Mouse (Mus musculus): ENCODE results near the gene Ppp1r9a.

Gene Ppp1r9a

DNA sequence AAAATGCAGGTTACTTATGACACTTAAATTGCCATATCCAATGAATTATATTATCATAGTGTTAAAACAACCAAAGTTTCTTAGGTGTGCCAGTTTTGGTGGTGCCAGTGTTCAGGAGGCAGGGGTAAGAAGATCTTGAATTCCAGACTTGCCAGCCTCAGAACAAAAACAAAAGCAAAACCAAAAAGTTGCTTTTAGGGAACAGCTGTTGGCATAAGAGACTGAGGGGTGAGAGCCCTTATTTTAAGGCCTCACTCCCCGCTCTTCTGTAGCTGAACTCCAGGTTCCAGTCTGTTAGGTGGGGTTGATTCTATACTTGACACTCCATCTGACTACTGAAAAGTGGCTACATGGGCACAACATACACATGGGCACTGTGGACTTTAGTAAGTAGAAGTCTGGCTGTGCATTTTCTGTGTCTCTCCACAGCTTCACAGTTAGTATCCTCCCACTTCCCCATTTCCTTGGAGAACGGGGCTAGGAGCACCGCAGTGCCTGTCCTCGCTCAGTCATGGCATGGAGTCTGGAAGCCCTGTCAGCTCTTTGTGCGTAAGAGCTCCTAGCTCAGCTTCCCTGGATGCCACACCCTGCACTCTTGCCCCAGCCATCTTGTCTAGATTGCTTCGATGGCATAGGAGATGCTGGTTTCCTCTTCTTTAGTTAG lies 103.7 kb downstream of the Ppp1r9a start:
- no peak for DNase-seq (ENCODE audit: low spot score)

GRCm38 (mm10) chr6:5008166-5008565 lies 105.4 kb downstream of the Ppp1r9a start:
- DNase-seq (ENCODE audit: low spot score), result no peak

DNA sequence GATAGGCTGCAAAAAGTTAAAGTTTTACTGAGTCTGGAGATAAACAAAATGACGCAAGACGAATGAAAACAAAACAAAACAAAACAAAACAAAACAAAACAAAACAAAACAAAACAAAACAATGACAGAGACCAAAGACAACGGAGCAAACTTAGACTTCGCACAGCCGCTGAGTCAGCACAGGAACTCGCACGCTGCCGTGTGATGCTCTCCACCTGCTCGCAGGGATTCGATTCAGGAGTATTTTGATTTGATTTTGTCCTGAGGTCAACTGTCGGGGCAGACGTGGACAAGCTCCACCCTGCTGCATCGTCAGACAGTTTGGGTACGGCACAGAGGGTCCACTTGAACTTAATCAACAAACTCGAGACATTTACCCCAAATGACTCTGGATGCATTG lies 105.9 kb downstream of the Ppp1r9a start:
- DNase-seq (ENCODE audit: low spot score), result no peak

DNA sequence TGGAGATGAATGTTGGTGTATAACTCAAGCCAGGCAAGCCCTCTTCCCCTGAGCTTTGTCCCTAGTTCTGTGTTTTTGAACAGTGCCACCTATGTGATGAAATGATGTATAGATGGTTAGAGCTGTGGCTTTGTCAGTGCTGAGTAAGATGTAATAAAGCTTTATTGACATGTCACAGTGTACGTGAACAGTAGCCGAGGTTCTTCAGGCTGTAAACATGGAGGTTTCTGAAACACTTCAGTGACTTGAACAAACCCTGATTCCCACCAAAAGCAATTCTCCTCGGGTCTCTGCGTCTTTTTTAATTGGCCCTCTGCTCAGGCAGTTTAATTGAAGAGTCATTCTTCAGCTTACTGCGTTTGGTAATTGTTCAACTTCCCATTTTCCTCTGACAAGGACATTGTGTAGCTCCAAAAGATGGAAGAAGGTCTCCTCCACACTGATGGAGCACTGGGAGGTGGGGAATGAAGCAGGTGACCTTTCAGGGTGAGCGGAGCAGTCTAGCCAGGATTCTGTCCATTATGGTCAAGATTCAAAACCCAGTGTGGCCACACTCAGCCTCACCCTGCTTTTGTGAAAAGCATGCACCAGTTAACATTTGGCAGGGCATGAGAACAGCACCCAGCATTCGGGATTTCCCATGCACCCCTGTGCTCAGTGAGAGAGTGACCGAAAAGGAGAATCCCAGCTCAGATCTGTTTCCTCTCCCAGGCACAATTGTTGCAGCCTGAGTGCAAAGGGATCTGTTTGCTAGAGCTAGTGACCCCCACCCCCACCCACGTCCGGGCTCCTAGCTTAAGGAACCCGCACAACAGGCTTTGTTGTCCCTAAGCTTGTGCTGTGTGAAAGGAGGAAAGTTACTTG lies 108.1 kb downstream of the Ppp1r9a start:
- DNase-seq (ENCODE audit: low spot score), result no peak

DNA sequence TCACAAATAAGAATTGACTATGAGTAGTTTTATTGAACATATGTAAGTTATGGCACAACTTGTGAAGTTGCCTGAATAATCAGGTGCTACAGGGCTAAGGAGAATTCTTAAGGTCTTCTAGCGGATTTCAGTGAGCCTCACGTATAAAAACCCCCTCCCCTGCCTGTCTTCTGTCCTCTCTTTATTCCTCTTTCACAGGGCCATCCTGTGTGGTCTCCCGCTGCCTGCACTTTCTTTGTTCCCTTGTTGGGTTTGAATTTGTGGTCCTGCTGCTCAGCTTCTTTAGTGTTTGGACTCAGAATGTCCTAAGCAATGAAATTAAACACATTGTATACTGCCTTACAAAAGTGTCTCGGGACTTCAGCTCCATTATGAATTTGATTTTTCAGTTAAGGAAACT lies 110.1 kb downstream of the Ppp1r9a start:
- no peak for DNase-seq (ENCODE audit: low spot score)

DNA sequence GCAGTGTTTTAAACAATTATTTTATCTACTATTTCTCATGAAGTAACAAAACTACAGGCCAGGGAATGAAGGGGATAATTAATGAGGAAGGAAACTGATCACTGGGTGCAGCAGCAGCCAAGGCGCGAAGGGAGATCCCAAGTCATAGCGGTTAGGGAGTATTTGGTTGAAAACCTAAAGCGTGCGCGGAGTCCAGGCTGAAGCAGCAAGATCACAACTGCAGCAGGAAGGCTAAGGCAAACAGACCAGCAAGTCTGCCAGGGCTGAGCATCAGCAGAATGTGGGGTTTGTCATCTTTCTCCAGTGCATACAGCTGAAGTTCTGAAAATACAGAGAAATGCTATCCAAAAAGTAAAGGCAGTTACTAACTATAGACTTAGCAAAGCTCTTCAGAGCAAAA lies 111.8 kb downstream of the Ppp1r9a start:
- no peak for DNase-seq (ENCODE audit: low spot score)

DNA sequence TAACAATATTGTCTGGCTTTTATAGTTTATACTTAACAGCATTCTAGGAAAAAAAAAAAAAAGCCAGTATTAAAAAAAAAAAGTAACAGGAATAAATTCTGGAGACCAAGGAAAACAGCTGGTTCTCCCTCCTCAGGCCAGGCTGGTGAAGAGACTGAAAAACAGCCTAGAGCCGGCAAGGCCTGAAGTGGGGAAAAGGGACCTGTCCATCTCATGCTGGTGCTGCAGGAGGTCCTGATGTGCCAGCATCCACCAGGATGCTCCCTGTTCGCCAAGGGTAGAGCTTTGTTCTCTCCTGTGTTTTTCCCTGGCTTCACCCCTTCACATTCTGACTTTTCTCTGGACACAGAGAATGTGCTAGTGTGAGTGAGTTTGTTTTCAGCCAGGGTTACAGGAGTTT lies 112.5 kb downstream of the Ppp1r9a start:
- DNase-seq (ENCODE audit: low spot score), result no peak

- no peak for DNase-seq (ENCODE audit: low spot score)
Observed at GRCm38 (mm10) chr6:5017945-5018511, 115.3 kb downstream of the Ppp1r9a start.

DNA sequence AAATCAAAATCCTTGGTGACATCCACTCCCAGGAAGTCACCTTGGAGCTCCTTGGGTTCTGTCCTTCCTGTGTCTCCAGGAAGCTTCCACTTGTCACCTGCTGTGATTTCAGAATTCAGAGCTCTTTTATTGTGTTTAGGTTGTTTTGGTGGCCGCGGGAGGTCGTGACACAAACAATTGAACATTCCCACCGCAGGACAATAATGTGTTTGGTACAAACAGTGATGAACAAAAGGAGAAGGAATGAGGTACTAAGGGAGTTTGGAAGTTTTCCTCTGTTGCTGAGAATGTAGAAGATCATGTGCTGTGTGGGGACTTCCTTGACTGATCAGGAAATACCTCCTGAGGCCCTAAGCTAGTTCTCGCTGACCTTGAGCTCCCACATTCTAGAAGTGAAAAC lies 116.5 kb downstream of the Ppp1r9a start:
- no peak for DNase-seq (ENCODE audit: low spot score)

GRCm38 (mm10) chr6:5019969-5020368 lies 117.3 kb downstream of the Ppp1r9a start:
- no peak for DNase-seq (ENCODE audit: low spot score)

- DNase-seq (ENCODE audit: low spot score), result no peak
Observed at GRCm38 (mm10) chr6:5020510-5020909, 117.8 kb downstream of the Ppp1r9a start.

GRCm38 (mm10) chr6:5022677-5023076 lies 120.0 kb downstream of the Ppp1r9a start:
- DNase-seq (ENCODE audit: low spot score), result no peak

GRCm38 (mm10) chr6:5024893-5025292 lies 122.2 kb downstream of the Ppp1r9a start:
- no peak for DNase-seq (ENCODE audit: low spot score)

DNA sequence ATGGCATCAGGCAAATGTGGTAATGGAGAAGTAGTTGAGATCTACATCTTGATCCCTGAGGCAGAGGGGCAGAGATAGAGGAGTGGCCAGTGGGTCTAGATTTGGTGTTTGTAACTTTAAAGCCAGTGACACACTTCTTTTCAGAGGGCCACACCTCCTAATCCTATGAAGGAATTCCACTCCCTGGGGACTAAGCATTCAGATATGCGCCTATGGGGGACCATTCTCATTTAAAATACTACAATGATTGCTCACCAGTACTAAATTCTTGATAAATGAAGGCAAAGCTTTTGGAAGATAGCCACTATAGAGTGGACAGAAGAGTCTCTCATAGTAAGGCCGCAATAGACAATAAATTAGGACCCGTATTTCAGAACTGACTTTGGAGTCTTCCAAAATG lies 124.1 kb downstream of the Ppp1r9a start:
- no peak for DNase-seq (ENCODE audit: low spot score)

DNA sequence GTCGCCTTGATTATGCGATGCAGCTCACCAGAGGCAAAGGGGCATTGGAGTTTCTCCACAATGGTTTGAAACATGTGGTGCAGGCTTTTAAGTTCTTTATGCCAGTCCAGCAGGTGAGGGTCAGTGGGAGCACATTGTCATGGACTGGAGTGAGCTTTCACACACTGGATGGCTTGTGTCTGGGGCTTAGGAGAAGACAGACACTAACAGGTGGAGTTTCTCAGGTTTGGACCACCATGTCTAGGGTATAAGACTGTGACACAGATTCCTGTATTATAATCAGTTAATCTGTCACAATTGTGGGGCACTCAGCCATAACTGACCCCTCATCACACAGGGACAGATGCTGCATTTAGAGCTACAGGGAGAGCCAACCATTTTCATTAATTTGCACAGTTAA lies 124.5 kb downstream of the Ppp1r9a start:
- no peak for DNase-seq (ENCODE audit: low spot score)

- no peak for DNase-seq (ENCODE audit: low spot score)
Observed at GRCm38 (mm10) chr6:5027801-5028200, 125.1 kb downstream of the Ppp1r9a start.

DNA sequence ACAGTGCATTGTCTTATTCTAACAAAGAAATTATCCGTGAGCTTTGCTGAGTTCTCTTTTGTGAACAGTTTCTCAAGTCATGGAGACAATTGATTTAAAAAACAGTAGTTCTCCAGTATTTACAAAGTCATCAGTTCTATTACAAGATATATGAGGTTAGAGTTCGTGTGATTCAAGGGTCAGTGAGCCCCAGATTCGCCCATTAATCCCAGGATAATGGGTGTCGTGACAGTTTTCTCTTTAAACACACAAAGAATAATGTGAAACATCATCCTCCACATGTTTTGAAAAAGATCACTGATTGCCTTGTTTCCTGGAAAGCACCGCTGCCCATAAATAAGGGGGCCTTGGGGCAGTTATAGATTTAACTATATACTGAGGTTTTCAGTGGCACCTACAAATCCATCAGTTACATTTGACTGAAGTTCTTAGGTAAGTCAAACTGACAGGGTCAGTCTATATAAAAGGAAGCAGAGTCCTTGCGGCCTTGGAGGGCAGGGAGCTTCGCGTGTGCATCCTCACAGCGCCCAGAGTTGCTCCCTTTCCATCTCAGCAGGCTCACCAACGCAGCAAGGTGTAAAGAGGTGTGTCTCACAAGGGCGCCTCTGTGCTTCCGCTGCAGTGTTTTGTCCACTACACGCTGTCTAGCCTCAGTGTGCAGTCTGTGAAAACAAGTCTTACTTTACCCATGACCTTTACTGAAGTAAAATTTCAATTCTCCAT lies 126.6 kb downstream of the Ppp1r9a start:
- DNase-seq (ENCODE audit: low spot score), result no peak

- no peak for DNase-seq (ENCODE audit: low spot score)
Observed at GRCm38 (mm10) chr6:5029956-5030355, 127.2 kb downstream of the Ppp1r9a start.

DNA sequence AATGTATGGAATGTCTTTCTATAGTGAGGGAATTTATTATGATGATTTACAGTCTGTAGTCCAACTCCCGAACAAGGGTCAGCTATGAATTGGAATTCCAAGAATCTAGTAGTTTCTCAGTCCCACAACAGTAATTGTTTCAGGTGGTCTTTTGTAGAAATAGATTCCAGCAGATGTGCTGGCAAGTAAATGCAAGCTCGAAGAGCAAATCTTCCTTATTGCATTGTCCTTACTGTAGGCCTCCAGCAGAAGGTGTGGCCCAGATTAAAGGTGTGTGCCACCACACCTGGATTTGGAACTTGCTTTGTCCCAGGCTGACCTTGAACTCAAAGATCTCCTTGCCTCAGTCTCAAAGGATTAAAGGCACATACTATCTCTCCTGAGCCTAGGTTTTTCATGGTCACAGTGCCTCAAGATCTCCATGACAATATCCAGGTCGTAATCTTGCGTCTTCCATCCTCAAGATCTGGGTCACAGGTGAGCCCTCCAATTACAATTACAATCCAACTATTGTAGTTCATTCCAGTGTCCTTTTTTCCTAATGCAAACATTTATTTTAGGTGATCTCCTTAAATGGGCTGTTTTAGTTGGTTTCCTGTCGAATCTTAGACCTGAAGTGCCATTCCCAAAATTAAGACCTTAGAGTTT lies 130.4 kb downstream of the Ppp1r9a start:
- no peak for DNase-seq (ENCODE audit: low spot score)

DNA sequence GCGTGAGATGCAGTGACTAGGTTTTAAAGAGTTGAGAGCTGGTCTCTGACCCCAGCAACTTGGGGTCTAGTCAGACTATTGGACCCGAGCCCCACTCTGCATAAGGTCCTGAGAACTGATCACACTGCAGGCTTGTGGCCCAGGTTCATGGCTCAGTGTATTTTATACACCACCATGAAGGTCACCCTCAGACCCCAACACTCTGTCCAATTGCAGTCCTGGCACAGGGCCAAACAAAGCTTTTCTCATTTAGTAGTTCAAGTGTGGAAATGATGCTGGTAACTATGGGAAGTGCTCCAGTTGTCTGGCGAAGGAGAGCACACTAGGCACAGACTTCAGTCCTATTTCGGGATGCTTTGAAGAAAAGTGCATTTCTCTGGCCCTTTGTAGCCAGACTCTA lies 134.5 kb downstream of the Ppp1r9a start:
- DNase-seq (ENCODE audit: low spot score), result no peak

GRCm38 (mm10) chr6:5038140-5038749 lies 135.5 kb downstream of the Ppp1r9a start:
- DNase-seq (ENCODE audit: low spot score), result no peak

- DNase-seq (ENCODE audit: low spot score), result no peak
Observed at GRCm38 (mm10) chr6:5039316-5039715, 136.6 kb downstream of the Ppp1r9a start.
